Mouse (Mus musculus): ENCODE results near the gene Kctd11. TPM values are rescaled to one million over a fixed set of nuclear protein-coding genes. Genes with fewer than 3 reads are reported as not detected.
A peak's percentile ranks its signal among the peaks of the same experiment; 100 is the strongest.

Kctd11 gene
- total RNA-seq, 2 experiments from 2014 or later: 1.3 to 1.7 TPM

GRCm38 (mm10) chr11:69910177-69910576, 29.0 kb upstream of the Kctd11 start:
- TF ChIP-seq CTCF (IDR thresholded peaks at IDR 0.05): no peak
- Histone ChIP-seq H3K4me3 (no peak overlapping the region), H3K27ac (no peak overlapping the region)
- no peak for DNase-seq
- intact Hi-C loops (cut with DNase I): loop anchor here (10.0 kb wide), 1 partner anchor 805 kb away; no protein-coding TSS in a partner anchor

- no peak for TF ChIP-seq CTCF (IDR thresholded peaks at IDR 0.05)
- DNase-seq: no peak
- Histone ChIP-seq H3K4me3 (no peak overlapping the region), H3K27ac (no peak overlapping the region)
- intact Hi-C loops (cut with DNase I): no loop called here
These were observed 28.0 kb upstream of the Kctd11 start for GRCm38 (mm10) chr11:69909174-69909573.

GRCm38 (mm10) chr11:69908645-69909044, 27.4 kb upstream of the Kctd11 start:
- no peak for TF ChIP-seq CTCF (IDR thresholded peaks at IDR 0.05)
- Histone ChIP-seq H3K4me3 (no peak overlapping the region), H3K27ac (no peak overlapping the region)
- DNase-seq: no peak
- intact Hi-C loops (cut with DNase I): no loop called here

GRCm38 (mm10) chr11:69904311-69904710, 23.1 kb upstream of the Kctd11 start:
- Histone ChIP-seq H3K4me3 (no peak overlapping the region), H3K27ac (no peak overlapping the region)
- TF ChIP-seq CTCF (IDR thresholded peaks at IDR 0.05): no peak
- DNase-seq: no peak
- intact Hi-C loops (cut with DNase I): no loop called here

GRCm38 (mm10) chr11:69902972-69903371, 21.8 kb upstream of the Kctd11 start:
- no peak for TF ChIP-seq CTCF (IDR thresholded peaks at IDR 0.05)
- intact Hi-C loops (cut with DNase I): no loop called here
- peak overlapping the region; percentile 93 for H3K4me3 ChIP-seq
- no peak overlapping the region for H3K27ac ChIP-seq
- no peak for DNase-seq

- H3K27ac ChIP-seq: peak overlapping the region; percentile 99
- H3K4me3 ChIP-seq: peak overlapping the region; percentile 93
- intact Hi-C loops (cut with DNase I): loop anchor here (2.0 kb wide), 1 partner anchor 21 kb away; the partner anchor contains the start of gene Kctd11
- no peak for DNase-seq
- no peak for TF ChIP-seq CTCF (IDR thresholded peaks at IDR 0.05)
These were observed 20.8 kb upstream of the Kctd11 start for GRCm38 (mm10) chr11:69901993-69902392.

- Histone ChIP-seq H3K27ac (peak overlapping the region; percentile 99), H3K4me3 (peak overlapping the region; percentile 93)
- TF ChIP-seq CTCF (IDR thresholded peaks at IDR 0.05): no peak
- intact Hi-C loops (cut with DNase I): loop anchor here (2.0 kb wide), 1 partner anchor 21 kb away; the partner anchor contains the start of gene Kctd11
- peak; percentile 97 for DNase-seq
These were observed 20.2 kb upstream of the Kctd11 start for GRCm38 (mm10) chr11:69901406-69901846.

GRCm38 (mm10) chr11:69900471-69901405, 19.5 kb upstream of the Kctd11 start, which contains the start of the genes 2810408A11Rik and Neurl4:
Gene 2810408A11Rik, minus strand, starts transcription at chr11:69900987.
Gene Neurl4, plus strand, starts transcription at chr11:69901072.
- TF ChIP-seq CTCF (IDR thresholded peaks at IDR 0.05): no peak
- peak within 1 kb of the TSS; percentile 93 for H3K4me3 ChIP-seq
- peak; percentile 91 for DNase-seq
- intact Hi-C loops (cut with DNase I): loop anchor here (2.0 kb wide), 1 partner anchor 20 kb away; the partner anchor contains the start of gene Kctd11
- peak within 1 kb of the TSS; percentile 99 for H3K27ac ChIP-seq

GRCm38 (mm10) chr11:69899870-69900269, 18.7 kb upstream of the Kctd11 start:
- TF ChIP-seq CTCF (IDR thresholded peaks at IDR 0.05): no peak
- Histone ChIP-seq H3K4me3 (peak overlapping the region; percentile 93), H3K27ac (no peak overlapping the region; the same call in 1 of the 2 replicates)
- DNase-seq: no peak
- intact Hi-C loops (cut with DNase I): loop anchor here (2.0 kb wide), 1 partner anchor 19 kb away; the partner anchor contains the start of gene Kctd11

- no peak within 1 kb of the TSS for H3K27ac ChIP-seq
- no peak within 1 kb of the TSS for H3K4me3 ChIP-seq
- intact Hi-C loops (cut with DNase I): no loop called here
- no peak for TF ChIP-seq CTCF (IDR thresholded peaks at IDR 0.05)
- DNase-seq: no peak
These were observed 14.1 kb upstream of the Kctd11 start, which contains the start of gene Acap1 for GRCm38 (mm10) chr11:69895291-69895690. Gene Acap1, minus strand, starts transcription at chr11:69895539.

- Histone ChIP-seq H3K4me3 (no peak overlapping the region), H3K27ac (no peak overlapping the region)
- no peak for DNase-seq
- no peak for TF ChIP-seq CTCF (IDR thresholded peaks at IDR 0.05)
- intact Hi-C loops (cut with DNase I): no loop called here
These were observed 13.5 kb upstream of the Kctd11 start for GRCm38 (mm10) chr11:69894671-69895070.

- H3K27ac ChIP-seq: no peak overlapping the region
- no peak for TF ChIP-seq CTCF (IDR thresholded peaks at IDR 0.05)
- intact Hi-C loops (cut with DNase I): no loop called here
These were observed 10.3 kb upstream of the Kctd11 start for GRCm38 (mm10) chr11:69891482-69891881.

More at GRCm38 (mm10) chr11:69891482-69891881, 10.3 kb upstream of the Kctd11 start:
- DNase-seq: no peak
- no peak overlapping the region for H3K4me3 ChIP-seq
